Mouse (Mus musculus): Measurements from ENCODE around the gene Nlgn1. TPM values are rescaled to one million over a fixed set of nuclear protein-coding genes. Genes with fewer than 3 reads are reported as not detected.

The Nlgn1 gene
- polyA plus RNA-seq, 1 experiment from 2014 or later, result 29.4 TPM

DNA sequence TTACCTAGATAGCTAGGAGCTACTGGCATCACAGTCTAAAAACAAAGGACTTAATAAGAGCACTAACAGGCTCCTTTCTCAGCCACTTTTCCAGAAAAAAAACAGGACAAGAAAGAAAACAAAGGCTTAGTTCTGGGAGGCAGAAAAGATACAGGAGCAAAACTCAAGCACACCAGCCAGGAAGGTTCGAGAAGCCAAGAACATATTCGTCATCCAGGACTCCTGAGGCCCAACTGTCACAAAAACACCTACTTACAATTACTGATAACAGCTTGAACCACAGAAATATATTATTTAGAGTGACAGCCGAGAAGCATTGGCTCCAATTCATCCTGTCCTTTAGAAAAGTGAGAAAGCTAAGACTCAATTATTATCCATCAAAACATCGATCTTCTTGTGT lies 281.5 kb downstream of the Nlgn1 start:
- Histone ChIP-seq H3K27ac (ENCODE audit: low read depth, low read length) (no peak overlapping the region), H3K27me3 (replicated peaks; ENCODE audit: control insufficient read depth, insufficient read depth, low read length) (no peaks in the 10 kb centered on the region), H3K4me2 (ENCODE audit: low read length) (no peak overlapping the region), H3K9ac (ENCODE audit: low read depth, low read length) (no peak overlapping the region), H3K4me3 (ENCODE audit: low read length) (no peak overlapping the region), H3K4me1 (ENCODE audit: control insufficient read depth, insufficient read depth, low read depth, low read length) (no peaks in the 10 kb centered on the region), H3K9me3 (ENCODE audit: control insufficient read depth, low read length) (no peaks in the 10 kb centered on the region), H3K36me3 (ENCODE audit: control insufficient read depth, insufficient read depth, low read length) (no peaks in the 10 kb centered on the region)
- 53% methylated on average over 4 of the region's 4 CpGs for WGBS
- ATAC-seq, result no peak

DNA sequence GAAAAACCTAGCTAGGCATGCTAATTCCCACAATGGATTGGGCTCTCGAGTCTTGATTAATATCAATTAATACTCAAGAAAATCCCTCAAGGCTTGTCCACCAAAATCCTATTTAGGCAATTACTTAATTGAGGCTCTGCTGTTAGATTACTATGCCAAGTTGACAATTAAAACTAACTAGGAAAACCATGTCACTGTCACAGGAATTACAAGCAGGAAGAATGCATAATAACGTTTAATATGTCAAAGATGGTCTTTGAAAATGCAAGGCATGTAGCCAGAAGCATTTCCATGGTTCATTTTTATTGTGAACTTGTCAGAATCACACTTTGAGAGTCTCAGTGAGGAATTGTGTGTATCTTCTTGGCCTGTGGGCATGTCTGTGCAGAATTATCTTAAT lies 289.3 kb downstream of the Nlgn1 start:
- H3K27me3 ChIP-seq (replicated peaks; ENCODE audit: control insufficient read depth, insufficient read depth, low read length), result no peaks in the 10 kb centered on the region
- no peak for ATAC-seq
- H3K27ac ChIP-seq (ENCODE audit: low read depth, low read length), result no peak overlapping the region
- no peak overlapping the region for H3K4me2 ChIP-seq (ENCODE audit: low read length)
- WGBS, result 43% methylated on average over 2 of the region's 2 CpGs
- H3K9me3 ChIP-seq (ENCODE audit: control insufficient read depth, low read length), result no peaks in the 10 kb centered on the region
- no peak overlapping the region for H3K9ac ChIP-seq (ENCODE audit: low read depth, low read length)
- no peaks in the 10 kb centered on the region for H3K36me3 ChIP-seq (ENCODE audit: control insufficient read depth, insufficient read depth, low read length)
- no peak overlapping the region for H3K4me3 ChIP-seq (ENCODE audit: low read length)
- no peaks in the 10 kb centered on the region for H3K4me1 ChIP-seq (ENCODE audit: control insufficient read depth, insufficient read depth, low read depth, low read length)

- no peaks in the 10 kb centered on the region for H3K27me3 ChIP-seq (replicated peaks; ENCODE audit: control insufficient read depth, insufficient read depth, low read length)
- H3K9ac ChIP-seq (ENCODE audit: low read depth, low read length), result no peak overlapping the region
- WGBS, result 78% methylated on average over 2 of the region's 2 CpGs
- ATAC-seq, result no peak
- no peaks in the 10 kb centered on the region for H3K36me3 ChIP-seq (ENCODE audit: control insufficient read depth, insufficient read depth, low read length)
- H3K4me2 ChIP-seq (ENCODE audit: low read length), result no peak overlapping the region
- no peaks in the 10 kb centered on the region for H3K4me1 ChIP-seq (ENCODE audit: control insufficient read depth, insufficient read depth, low read depth, low read length)
- no peak overlapping the region for H3K4me3 ChIP-seq (ENCODE audit: low read length)
- no peak overlapping the region for H3K27ac ChIP-seq (ENCODE audit: low read depth, low read length)
- no peaks in the 10 kb centered on the region for H3K9me3 ChIP-seq (ENCODE audit: control insufficient read depth, low read length)
Observed at GRCm38 (mm10) chr3:26039696-26040095, 292.6 kb downstream of the Nlgn1 start.

GRCm38 (mm10) chr3:26026025-26026424 lies 306.2 kb downstream of the Nlgn1 start:
- H3K27me3 ChIP-seq (replicated peaks; ENCODE audit: control insufficient read depth, insufficient read depth, low read length), result no peaks in the 10 kb centered on the region
- no peaks in the 10 kb centered on the region for H3K36me3 ChIP-seq (ENCODE audit: control insufficient read depth, insufficient read depth, low read length)
- no peaks in the 10 kb centered on the region for H3K9me3 ChIP-seq (ENCODE audit: control insufficient read depth, low read length)
- H3K4me1 ChIP-seq (ENCODE audit: control insufficient read depth, insufficient read depth, low read depth, low read length), result no peaks in the 10 kb centered on the region
- no peak overlapping the region for H3K27ac ChIP-seq (ENCODE audit: low read depth, low read length)
- 83% methylated on average over 2 of the region's 2 CpGs for WGBS
- H3K4me2 ChIP-seq (ENCODE audit: low read length), result no peak overlapping the region
- no peak overlapping the region for H3K9ac ChIP-seq (ENCODE audit: low read depth, low read length)
- no peak for ATAC-seq
- no peak overlapping the region for H3K4me3 ChIP-seq (ENCODE audit: low read length)

DNA sequence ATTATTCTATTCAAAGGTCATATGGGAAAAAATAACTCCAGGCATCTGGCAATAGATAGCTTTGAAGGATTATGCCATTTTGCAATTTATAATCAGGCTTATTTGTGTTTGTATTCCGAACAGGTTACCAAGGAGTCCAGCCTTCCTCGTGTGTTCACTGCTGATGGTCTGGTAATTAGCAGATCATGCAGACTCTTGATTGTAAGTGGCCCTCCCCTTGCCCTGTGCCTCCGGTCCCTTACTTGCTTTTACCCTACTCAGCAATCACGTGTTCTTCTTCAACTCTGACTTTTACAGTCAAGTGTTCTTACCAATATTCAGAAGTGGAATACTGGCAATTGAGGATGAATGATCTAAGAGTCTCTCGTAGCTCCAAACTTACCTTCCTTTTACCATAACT lies 309.0 kb downstream of the Nlgn1 start:
- H3K36me3 ChIP-seq (ENCODE audit: control insufficient read depth, insufficient read depth, low read length), result no peaks in the 10 kb centered on the region
- H3K27ac ChIP-seq (ENCODE audit: low read depth, low read length), result no peak overlapping the region
- H3K27me3 ChIP-seq (replicated peaks; ENCODE audit: control insufficient read depth, insufficient read depth, low read length), result no peaks in the 10 kb centered on the region
- H3K4me1 ChIP-seq (ENCODE audit: control insufficient read depth, insufficient read depth, low read depth, low read length), result no peaks in the 10 kb centered on the region
- no peaks in the 10 kb centered on the region for H3K9me3 ChIP-seq (ENCODE audit: control insufficient read depth, low read length)
- H3K4me3 ChIP-seq (ENCODE audit: low read length), result no peak overlapping the region
- H3K4me2 ChIP-seq (ENCODE audit: low read length), result no peak overlapping the region
- WGBS, result 71% methylated on average over 5 of the region's 5 CpGs
- H3K9ac ChIP-seq (ENCODE audit: low read depth, low read length), result no peak overlapping the region
- no peak for ATAC-seq

DNA sequence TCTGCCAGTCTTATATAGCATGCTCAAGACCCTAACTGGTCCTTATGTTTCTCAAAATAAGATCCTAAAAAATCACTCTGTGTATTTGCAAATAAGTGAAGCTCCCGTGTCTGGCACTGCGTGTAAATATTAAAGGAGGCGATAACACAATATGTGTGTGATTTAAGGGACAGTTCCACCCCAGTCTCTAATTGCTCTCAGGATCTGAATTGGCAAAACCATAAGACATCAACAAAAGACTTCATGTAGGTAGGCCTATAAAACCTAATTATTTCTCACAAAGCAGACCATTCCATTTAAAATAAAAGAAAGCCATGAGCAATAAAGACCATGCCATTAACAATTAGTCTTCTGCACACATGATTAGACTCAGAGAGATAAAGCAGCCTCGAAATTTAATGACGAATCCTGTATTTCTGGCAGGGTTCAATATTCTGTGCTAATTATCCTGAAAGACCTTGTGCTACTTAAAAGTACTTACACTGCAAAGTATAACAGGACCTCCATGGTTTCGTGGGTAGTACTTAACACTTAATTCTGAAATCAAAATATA lies 310.6 kb downstream of the Nlgn1 start:
- WGBS, result 67% methylated on average over 6 of the region's 6 CpGs
- no peak for ATAC-seq
- Histone ChIP-seq H3K4me3 (ENCODE audit: low read length) (no peak overlapping the region), H3K4me1 (ENCODE audit: control insufficient read depth, insufficient read depth, low read depth, low read length) (no peaks in the 10 kb centered on the region), H3K27me3 (replicated peaks; ENCODE audit: control insufficient read depth, insufficient read depth, low read length) (no peaks in the 10 kb centered on the region), H3K9ac (ENCODE audit: low read depth, low read length) (no peak overlapping the region), H3K9me3 (ENCODE audit: control insufficient read depth, low read length) (no peaks in the 10 kb centered on the region), H3K36me3 (ENCODE audit: control insufficient read depth, insufficient read depth, low read length) (no peaks in the 10 kb centered on the region), H3K4me2 (ENCODE audit: low read length) (no peak overlapping the region), H3K27ac (ENCODE audit: low read depth, low read length) (no peak overlapping the region)

GRCm38 (mm10) chr3:26011310-26012078 lies 320.8 kb downstream of the Nlgn1 start:
- Histone ChIP-seq H3K9me3 (ENCODE audit: control insufficient read depth, low read length) (no peaks in the 10 kb centered on the region), H3K36me3 (ENCODE audit: control insufficient read depth, insufficient read depth, low read length) (no peaks in the 10 kb centered on the region), H3K9ac (ENCODE audit: low read depth, low read length) (no peak overlapping the region), H3K27ac (ENCODE audit: low read depth, low read length) (no peak overlapping the region), H3K4me3 (ENCODE audit: low read length) (no peak overlapping the region), H3K27me3 (replicated peaks; ENCODE audit: control insufficient read depth, insufficient read depth, low read length) (no peaks in the 10 kb centered on the region), H3K4me1 (ENCODE audit: control insufficient read depth, insufficient read depth, low read depth, low read length) (no peaks in the 10 kb centered on the region), H3K4me2 (ENCODE audit: low read length) (no peak overlapping the region)
- WGBS, result 38% methylated on average over 4 of the region's 4 CpGs
- ATAC-seq, result no peak

GRCm38 (mm10) chr3:26002863-26003608 lies 329.2 kb downstream of the Nlgn1 start:
- Histone ChIP-seq H3K4me3 (ENCODE audit: low read length) (no peak overlapping the region), H3K36me3 (ENCODE audit: control insufficient read depth, insufficient read depth, low read length) (no peaks in the 10 kb centered on the region), H3K9ac (ENCODE audit: low read depth, low read length) (no peak overlapping the region), H3K27ac (ENCODE audit: low read depth, low read length) (no peak overlapping the region), H3K9me3 (ENCODE audit: control insufficient read depth, low read length) (no peaks in the 10 kb centered on the region), H3K27me3 (replicated peaks; ENCODE audit: control insufficient read depth, insufficient read depth, low read length) (no peaks in the 10 kb centered on the region), H3K4me2 (ENCODE audit: low read length) (no peak overlapping the region), H3K4me1 (ENCODE audit: control insufficient read depth, insufficient read depth, low read depth, low read length) (peaks cover 2% of the 10 kb centered on the region; the same call in 1 of the 2 replicates)
- peak; percentile 96 for ATAC-seq
- WGBS, result 30% methylated on average over 7 of the region's 7 CpGs

GRCm38 (mm10) chr3:26002367-26002766 lies 329.9 kb downstream of the Nlgn1 start:
- Histone ChIP-seq H3K4me3 (ENCODE audit: low read length) (no peak overlapping the region), H3K4me1 (ENCODE audit: control insufficient read depth, insufficient read depth, low read depth, low read length) (peaks cover 2% of the 10 kb centered on the region; the same call in 1 of the 2 replicates), H3K36me3 (ENCODE audit: control insufficient read depth, insufficient read depth, low read length) (no peaks in the 10 kb centered on the region), H3K9me3 (ENCODE audit: control insufficient read depth, low read length) (no peaks in the 10 kb centered on the region), H3K27me3 (replicated peaks; ENCODE audit: control insufficient read depth, insufficient read depth, low read length) (no peaks in the 10 kb centered on the region), H3K27ac (ENCODE audit: low read depth, low read length) (no peak overlapping the region), H3K4me2 (ENCODE audit: low read length) (no peak overlapping the region), H3K9ac (ENCODE audit: low read depth, low read length) (no peak overlapping the region)
- no peak for ATAC-seq
- 25% methylated on average over 2 of the region's 2 CpGs for WGBS

Data from hindbrain, embryonic 16.5 days (tissue).